Mouse (Mus musculus): Measurements from ENCODE around the gene Sephs1. TPM values are rescaled to one million over a fixed set of nuclear protein-coding genes. Genes with fewer than 3 reads are reported as not detected.

Sephs1 gene
- polyA plus RNA-seq, 1 experiment: not detected

GRCm38 (mm10) chr2:4917326-4918021 lies 36.1 kb downstream of the Sephs1 start:
- Histone ChIP-seq H3K4me3 (ENCODE audit: insufficient read depth, low read depth, low read length) (no peak overlapping the region), H3K4me1 (ENCODE audit: control insufficient read depth, insufficient read depth, low read length) (peaks cover 9% of the 10 kb centered on the region), H3K27ac (ENCODE audit: insufficient read depth, low read depth, low read length) (no peak overlapping the region)
- TF ChIP-seq POLR2A (IDR thresholded peaks at IDR 0.05; ENCODE audit: insufficient read depth, low read depth, low read length): no peak
- TF ChIP-seq CTCF (IDR thresholded peaks at IDR 0.05; ENCODE audit: insufficient read depth, low read depth, low read length): peak; percentile 53
- WGBS: 19% methylated on average over 8 of the region's 8 CpGs

DNA sequence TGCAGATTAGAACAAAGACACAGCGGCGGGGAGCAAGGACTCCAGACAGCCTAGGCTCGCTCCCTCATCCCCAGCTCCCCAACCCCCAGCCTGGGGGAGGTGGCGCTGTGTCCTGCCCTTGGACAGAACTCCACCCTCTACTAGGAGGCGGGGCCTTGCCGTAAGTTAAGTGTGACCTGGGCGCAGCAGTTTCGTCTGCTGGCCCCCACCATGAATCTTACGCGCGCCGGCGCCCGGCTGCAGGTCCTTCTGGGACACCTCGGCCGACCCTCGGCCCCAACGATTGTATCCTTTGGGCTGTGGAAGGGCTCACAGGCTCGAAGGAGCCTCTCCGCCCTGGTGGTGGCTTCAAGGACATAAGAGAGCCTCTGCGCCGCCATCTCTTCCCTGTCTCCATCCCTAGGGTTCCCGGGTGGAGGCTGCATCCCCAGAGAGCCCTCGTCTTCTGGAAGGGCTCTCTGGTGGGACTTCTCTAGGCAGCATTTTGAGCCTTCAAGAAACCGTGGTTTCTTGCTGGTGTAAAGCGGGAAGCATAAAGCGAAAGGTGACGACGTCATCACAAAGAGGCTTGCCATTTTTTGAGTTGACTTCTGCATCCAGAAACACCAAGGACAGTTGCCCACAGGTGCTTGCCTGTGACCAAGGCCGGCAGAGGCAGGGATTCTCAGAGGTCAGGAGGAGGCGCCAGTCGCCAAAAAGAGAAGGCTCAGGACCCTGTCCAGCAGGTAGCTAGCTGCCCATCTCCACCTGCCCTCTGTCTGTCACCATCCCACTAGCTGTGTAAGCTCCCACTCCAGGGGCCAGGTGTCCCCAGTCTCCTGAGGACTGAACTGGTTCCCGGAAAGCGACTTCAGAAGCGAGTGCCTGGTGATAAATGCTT lies 37.7 kb downstream of the Sephs1 start, which contains the start of gene Phyh:
Gene Phyh, plus strand, starts transcription at position 160 of the 880 bp plus-strand sequence.
- Histone ChIP-seq H3K4me3 (ENCODE audit: insufficient read depth, low read depth, low read length) (peak within 1 kb of the TSS; percentile 79), H3K27ac (ENCODE audit: insufficient read depth, low read depth, low read length) (peak within 1 kb of the TSS; percentile 90), H3K4me1 (ENCODE audit: control insufficient read depth, insufficient read depth, low read length) (peaks cover 9% of the 10 kb centered on the region)
- WGBS: 11% methylated on average over 35 of the region's 35 CpGs
- TF ChIP-seq CTCF (IDR thresholded peaks at IDR 0.05; ENCODE audit: insufficient read depth, low read depth, low read length) (no peak), POLR2A (IDR thresholded peaks at IDR 0.05; ENCODE audit: insufficient read depth, low read depth, low read length) (peak; percentile 70)

DNA sequence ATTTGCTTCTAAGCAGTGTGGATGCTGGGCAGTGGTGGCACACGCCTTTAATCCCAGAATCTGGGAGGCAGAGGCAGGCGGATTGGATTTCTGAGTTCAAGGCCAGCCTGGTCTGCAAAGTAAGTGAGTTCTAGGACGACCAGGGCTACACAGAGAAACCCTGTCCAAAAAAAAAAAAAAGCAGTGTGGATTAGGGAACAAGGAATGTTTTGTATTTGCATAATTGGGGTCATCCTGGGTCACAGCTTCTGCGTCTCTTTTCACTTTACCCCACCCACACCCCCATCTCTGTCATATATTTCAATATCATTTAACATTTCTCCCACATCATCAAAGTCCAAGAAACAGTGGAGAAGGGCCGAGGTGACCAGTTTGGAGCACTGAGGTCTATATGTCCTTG lies 39.7 kb downstream of the Sephs1 start:
- peaks cover 9% of the 10 kb centered on the region for H3K4me1 ChIP-seq (ENCODE audit: control insufficient read depth, insufficient read depth, low read length)
- TF ChIP-seq CTCF (IDR thresholded peaks at IDR 0.05; ENCODE audit: insufficient read depth, low read depth, low read length): no peak
- no peak for TF ChIP-seq POLR2A (IDR thresholded peaks at IDR 0.05; ENCODE audit: insufficient read depth, low read depth, low read length)
- WGBS: 85% methylated on average over 5 of the region's 5 CpGs

DNA sequence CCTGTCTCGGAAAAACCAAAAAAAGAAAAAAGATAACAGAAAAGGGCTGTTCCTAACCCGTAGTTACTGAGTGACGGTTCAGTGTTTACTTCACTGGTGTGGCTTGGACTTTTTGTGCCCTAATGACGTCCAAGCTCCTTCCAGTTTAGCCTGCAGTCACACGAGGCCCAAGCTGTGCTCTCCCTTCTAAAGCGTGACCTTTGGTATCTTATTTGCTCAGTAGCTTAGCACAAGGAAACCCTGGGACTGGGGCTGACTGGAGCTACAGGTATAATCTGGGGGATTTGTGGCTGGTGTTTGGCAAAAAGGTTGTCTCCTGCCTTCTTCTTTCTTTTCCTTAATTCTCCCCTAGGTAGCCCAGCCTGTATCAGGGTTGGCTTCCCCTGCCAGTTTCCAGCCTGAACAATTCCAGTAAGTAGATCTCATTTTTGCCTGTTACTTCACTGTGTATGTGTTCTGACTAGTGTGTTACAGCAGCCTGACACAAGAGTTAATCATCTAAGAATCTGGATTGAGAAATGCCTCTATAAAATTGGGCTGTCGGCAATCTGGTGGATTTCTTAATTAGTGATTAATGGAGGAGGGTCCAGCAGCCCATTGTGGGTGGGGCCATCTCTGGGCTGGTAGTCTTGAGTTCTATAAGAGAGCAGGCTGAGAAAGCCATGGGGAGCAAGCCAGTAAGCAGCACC lies 41.3 kb downstream of the Sephs1 start:
- Histone ChIP-seq H3K4me1 (ENCODE audit: control insufficient read depth, insufficient read depth, low read length) (peaks cover 8% of the 10 kb centered on the region), H3K4me3 (ENCODE audit: insufficient read depth, low read depth, low read length) (no peak overlapping the region), H3K27ac (ENCODE audit: insufficient read depth, low read depth, low read length) (no peak overlapping the region)
- 69% methylated on average over 7 of the region's 7 CpGs for WGBS
- TF ChIP-seq POLR2A (IDR thresholded peaks at IDR 0.05; ENCODE audit: insufficient read depth, low read depth, low read length): no peak
- no peak for TF ChIP-seq CTCF (IDR thresholded peaks at IDR 0.05; ENCODE audit: insufficient read depth, low read depth, low read length)

More for the DNA sequence above, 39.7 kb downstream of the Sephs1 start:
- H3K4me3 ChIP-seq (ENCODE audit: insufficient read depth, low read depth, low read length): no peak overlapping the region
- no peak overlapping the region for H3K27ac ChIP-seq (ENCODE audit: insufficient read depth, low read depth, low read length)

DNA sequence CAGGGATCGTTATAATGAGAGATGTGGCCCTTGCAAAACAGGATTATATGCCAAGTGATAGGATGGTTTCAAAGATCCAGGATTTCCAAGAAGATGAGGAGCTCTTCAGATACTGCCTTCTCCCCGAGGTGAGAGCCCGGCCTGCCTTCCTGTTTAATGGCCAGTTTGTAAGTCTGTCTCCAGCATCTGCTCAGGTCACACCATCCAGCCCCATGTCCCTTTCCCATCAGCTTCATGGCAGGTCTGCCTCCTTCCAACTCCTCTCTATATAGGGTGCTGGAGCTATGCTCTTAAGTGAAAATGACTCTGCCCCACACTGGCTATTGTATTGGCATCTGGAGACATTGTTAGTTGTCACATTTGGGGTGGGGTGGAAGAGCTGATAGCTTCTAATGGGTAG lies 46.0 kb downstream of the Sephs1 start:
- Histone ChIP-seq H3K27ac (ENCODE audit: insufficient read depth, low read depth, low read length) (no peak overlapping the region), H3K4me1 (ENCODE audit: control insufficient read depth, insufficient read depth, low read length) (no peaks in the 10 kb centered on the region), H3K4me3 (ENCODE audit: insufficient read depth, low read depth, low read length) (no peak overlapping the region)
- TF ChIP-seq CTCF (IDR thresholded peaks at IDR 0.05; ENCODE audit: insufficient read depth, low read depth, low read length) (no peak), POLR2A (IDR thresholded peaks at IDR 0.05; ENCODE audit: insufficient read depth, low read depth, low read length) (no peak)
- WGBS: 93% methylated on average over 3 of the region's 3 CpGs

DNA sequence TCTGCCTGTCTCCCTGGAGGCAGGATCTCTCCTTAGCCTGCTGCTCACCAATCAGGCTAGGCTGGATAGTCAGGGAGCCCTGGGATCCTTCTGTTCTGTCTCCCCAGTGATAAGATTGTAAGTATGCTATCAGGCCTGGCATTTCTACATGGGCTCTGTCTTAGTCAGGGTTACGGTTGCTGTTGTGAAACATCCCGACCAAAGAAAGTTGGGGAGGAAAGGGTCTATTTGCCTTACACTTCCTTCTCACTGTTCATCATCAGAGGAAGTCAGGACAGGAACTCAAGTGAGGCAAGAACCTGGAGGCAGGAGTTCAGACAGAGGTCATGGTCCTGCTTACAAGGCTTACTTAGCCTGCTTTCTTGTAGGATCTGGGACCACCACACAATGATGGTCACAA lies 47.9 kb downstream of the Sephs1 start:
- no peak for TF ChIP-seq POLR2A (IDR thresholded peaks at IDR 0.05; ENCODE audit: insufficient read depth, low read depth, low read length)
- H3K4me1 ChIP-seq (ENCODE audit: control insufficient read depth, insufficient read depth, low read length): no peaks in the 10 kb centered on the region
- H3K4me3 ChIP-seq (ENCODE audit: insufficient read depth, low read depth, low read length): no peak overlapping the region
- H3K27ac ChIP-seq (ENCODE audit: insufficient read depth, low read depth, low read length): no peak overlapping the region
- 85% methylated on average over 2 of the region's 2 CpGs for WGBS

GRCm38 (mm10) chr2:4934516-4934915 lies 53.2 kb downstream of the Sephs1 start:
- H3K4me1 ChIP-seq (ENCODE audit: control insufficient read depth, insufficient read depth, low read length): no peaks in the 10 kb centered on the region
- no peak overlapping the region for H3K4me3 ChIP-seq (ENCODE audit: insufficient read depth, low read depth, low read length)
- WGBS: 94% methylated on average over 9 of the region's 9 CpGs
- H3K27ac ChIP-seq (ENCODE audit: insufficient read depth, low read depth, low read length): no peak overlapping the region
- no peak for TF ChIP-seq CTCF (IDR thresholded peaks at IDR 0.05; ENCODE audit: insufficient read depth, low read depth, low read length)
- no peak for TF ChIP-seq POLR2A (IDR thresholded peaks at IDR 0.05; ENCODE audit: insufficient read depth, low read depth, low read length)

- Histone ChIP-seq H3K4me3 (ENCODE audit: insufficient read depth, low read depth, low read length) (no peak overlapping the region), H3K4me1 (ENCODE audit: control insufficient read depth, insufficient read depth, low read length) (no peaks in the 10 kb centered on the region), H3K27ac (ENCODE audit: insufficient read depth, low read depth, low read length) (no peak overlapping the region)
- TF ChIP-seq POLR2A (IDR thresholded peaks at IDR 0.05; ENCODE audit: insufficient read depth, low read depth, low read length) (no peak), CTCF (IDR thresholded peaks at IDR 0.05; ENCODE audit: insufficient read depth, low read depth, low read length) (no peak)
- WGBS: 88% methylated on average over 7 of the region's 7 CpGs
Observed at GRCm38 (mm10) chr2:4937931-4938330, 56.6 kb downstream of the Sephs1 start.

All from olfactory bulb, adult 2 months (tissue).